Mouse (Mus musculus): ENCODE data around the gene Rnf186.

DNA sequence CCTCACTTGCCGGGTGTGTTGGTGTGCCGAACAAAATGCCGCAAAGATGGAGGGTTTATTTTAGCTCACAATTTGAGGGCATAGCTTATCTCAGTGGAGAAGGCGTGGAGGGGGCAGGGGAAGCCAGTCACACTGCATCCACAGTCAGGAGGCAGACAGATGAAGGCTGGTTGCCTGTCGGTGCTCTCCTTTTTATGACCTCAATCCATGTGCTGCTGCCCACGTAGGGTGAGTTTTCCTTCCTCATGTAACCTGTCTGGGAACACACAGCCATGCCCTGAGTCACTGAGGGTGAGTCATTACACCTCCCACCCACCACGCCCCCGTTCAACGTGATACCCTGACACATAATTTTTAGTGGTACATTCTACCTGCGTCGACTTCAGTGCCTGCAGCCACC is 31.7 kb downstream of the Rnf186 start:
- TF ChIP-seq POLR2A (IDR thresholded peaks at IDR 0.05; ENCODE audit: control insufficient read depth, low read depth, low read length) (no peak), CTCF (IDR thresholded peaks at IDR 0.05; ENCODE audit: control insufficient read depth, insufficient read depth, insufficient replicate concordance, low read depth, low read length) (no peak)
